Mouse (Mus musculus) erythroblast, embryonic 14.5 days (primary cell): ENCODE data around the gene Fgfr2. TPM values are rescaled to one million over a fixed set of nuclear protein-coding genes. Genes with fewer than 3 reads are reported as not detected.

Source experiments
- H3K27me3 ChIP-seq: 2 replicates; pipeline ENCODE4 v1.6.1; 2012; ENCODE audit warnings: inconsistent platforms; ENCODE audit not compliant: control insufficient read depth
- H3K36me3 ChIP-seq: 2 replicates; pipeline ENCODE4 v1.6.1; 2012; ENCODE audit warnings: mild to moderate bottlenecking, inconsistent platforms; ENCODE audit not compliant: control insufficient read depth
- H3K4me1 ChIP-seq: 2 replicates; pipeline ENCODE4 v1.6.1; 2012; ENCODE audit warnings: inconsistent platforms; ENCODE audit not compliant: control insufficient read depth
- H3K4me3 ChIP-seq: replicated peaks from 2 replicates; pipeline ENCODE3; 2012; ENCODE audit warnings: moderate library complexity, mild to moderate bottlenecking, inconsistent platforms
- H3K9me3 ChIP-seq: 2 replicates; pipeline ENCODE4 v1.6.1; 2012; ENCODE audit warnings: low read length, inconsistent platforms, mixed read lengths; ENCODE audit not compliant: control insufficient read depth
- GATA1 ChIP-seq: IDR thresholded peaks from 2 replicates; pipeline ENCODE4 v1.6.1; 2012; ENCODE audit warnings: low read length, inconsistent platforms, mixed read lengths
- TAL1 ChIP-seq: IDR thresholded peaks from 3 replicates; pipeline ENCODE4 v1.6.1; 2012; ENCODE audit warnings: low read length, inconsistent platforms, mixed read lengths
- polyA plus RNA-seq: library from polyadenylated mRNA; stranded (reverse); fragments of >175 nt; gene quantifications from 2 replicates; pipeline ENCODE4 v1.2.3, GENCODE M21; 2012

Fgfr2 gene
- polyA plus RNA-seq, 1 experiment, result not detected

GRCm38 (mm10) chr7:130335440-130336051, 2787.6 kb downstream of the Fgfr2 start:
- H3K4me1 ChIP-seq, result no peaks in the 10 kb centered on the region
- no peaks in the 10 kb centered on the region for H3K27me3 ChIP-seq
- no peaks in the 10 kb centered on the region for H3K36me3 ChIP-seq
- H3K4me3 ChIP-seq, result no peak overlapping the region
- no peak for TF ChIP-seq GATA1
- TF ChIP-seq TAL1, result no peak
- no peaks in the 10 kb centered on the region for H3K9me3 ChIP-seq

GRCm38 (mm10) chr7:130332515-130333220, 2790.5 kb downstream of the Fgfr2 start:
- TF ChIP-seq GATA1, result no peak
- no peak for TF ChIP-seq TAL1
- H3K4me1 ChIP-seq, result no peaks in the 10 kb centered on the region
- no peak overlapping the region for H3K4me3 ChIP-seq
- no peaks in the 10 kb centered on the region for H3K36me3 ChIP-seq
- H3K27me3 ChIP-seq, result peaks cover under 1% of the 10 kb centered on the region; the same call in 1 of the 2 replicates
- H3K9me3 ChIP-seq, result no peaks in the 10 kb centered on the region

GRCm38 (mm10) chr7:130327603-130328365, 2795.4 kb downstream of the Fgfr2 start:
- H3K27me3 ChIP-seq, result peaks cover 2% of the 10 kb centered on the region; the same call in 1 of the 2 replicates

GRCm38 (mm10) chr7:130325983-130326433, 2797.1 kb downstream of the Fgfr2 start:
- peaks cover 2% of the 10 kb centered on the region; the same call in 1 of the 2 replicates for H3K27me3 ChIP-seq
- no peaks in the 10 kb centered on the region for H3K36me3 ChIP-seq
- no peaks in the 10 kb centered on the region for H3K9me3 ChIP-seq
- no peak overlapping the region for H3K4me3 ChIP-seq
- TF ChIP-seq TAL1 (no peak), GATA1 (no peak)
- no peaks in the 10 kb centered on the region for H3K4me1 ChIP-seq

More at GRCm38 (mm10) chr7:130327603-130328365, 2795.4 kb downstream of the Fgfr2 start:
- Histone ChIP-seq H3K9me3 (no peaks in the 10 kb centered on the region), H3K4me3 (no peak overlapping the region), H3K36me3 (no peaks in the 10 kb centered on the region), H3K4me1 (no peaks in the 10 kb centered on the region)
- no peak for TF ChIP-seq TAL1
- TF ChIP-seq GATA1, result no peak

- no peaks in the 10 kb centered on the region for H3K36me3 ChIP-seq
- no peaks in the 10 kb centered on the region for H3K4me1 ChIP-seq
- H3K27me3 ChIP-seq, result peaks cover 2% of the 10 kb centered on the region; the same call in 1 of the 2 replicates
- H3K4me3 ChIP-seq, result no peak overlapping the region
- TF ChIP-seq GATA1 (no peak), TAL1 (no peak)
- no peaks in the 10 kb centered on the region for H3K9me3 ChIP-seq
Observed at GRCm38 (mm10) chr7:130324716-130325401, 2798.3 kb downstream of the Fgfr2 start.

GRCm38 (mm10) chr7:130323766-130324165, 2799.4 kb downstream of the Fgfr2 start:
- no peak overlapping the region for H3K4me3 ChIP-seq
- no peaks in the 10 kb centered on the region for H3K36me3 ChIP-seq
- TF ChIP-seq TAL1 (no peak), GATA1 (no peak)
- H3K9me3 ChIP-seq, result no peaks in the 10 kb centered on the region
- H3K27me3 ChIP-seq, result peaks cover 2% of the 10 kb centered on the region; the same call in 1 of the 2 replicates
- no peaks in the 10 kb centered on the region for H3K4me1 ChIP-seq

- Histone ChIP-seq H3K36me3 (no peaks in the 10 kb centered on the region), H3K4me3 (no peak overlapping the region), H3K4me1 (no peaks in the 10 kb centered on the region), H3K9me3 (no peaks in the 10 kb centered on the region), H3K27me3 (no peaks in the 10 kb centered on the region)
- TF ChIP-seq TAL1, result no peak
- TF ChIP-seq GATA1, result no peak
Observed at GRCm38 (mm10) chr7:130319799-130320556, 2803.2 kb downstream of the Fgfr2 start.

- Histone ChIP-seq H3K36me3 (no peaks in the 10 kb centered on the region), H3K4me3 (no peak overlapping the region), H3K27me3 (no peaks in the 10 kb centered on the region), H3K9me3 (no peaks in the 10 kb centered on the region), H3K4me1 (no peaks in the 10 kb centered on the region)
- TF ChIP-seq GATA1, result no peak
- no peak for TF ChIP-seq TAL1
Observed at GRCm38 (mm10) chr7:130316294-130316693, 2806.9 kb downstream of the Fgfr2 start.
